ENCODE assay signal across 11 mouse cellular contexts in genomic region chr10:60747667-60748212, GRCm38 (mm10). TPM values are rescaled to one million over a fixed set of nuclear protein-coding genes. Genes with fewer than 3 reads are reported as not detected.
A peak's percentile ranks its signal among the peaks of the same experiment; 100 is the strongest.
DNase-seq lines count a peak whose midpoint lies in the region; ATAC-seq and TF ChIP-seq lines count a peak whose summit lies in the region.
"Had no signal": no experiment of that assay in that cellular context is flagged by ENCODE, and none has a peak within 500 bp of the region (broad histone marks: within the 10 kb centered on the region; RNA-seq: fewer than 3 reads in every experiment).

No protein-coding gene starts in this region.

- no peak overlapping the region for H3K4me3 ChIP-seq in kidney, embryonic 16.5 days (ENCODE audit: low read length)
- H3K4me3 ChIP-seq in bone marrow macrophage, adult 2 months (ENCODE audit: insufficient read depth, low read length): no peak overlapping the region
- H3K4me3 ChIP-seq in hindbrain, embryonic 14.5 days (replicated peaks; ENCODE audit: low read length): no peak overlapping the region
- no peak overlapping the region for H3K4me3 ChIP-seq in midbrain, embryonic 13.5 days (replicated peaks)

- H3K4me1 ChIP-seq in kidney, embryonic 16.5 days (ENCODE audit: insufficient read depth, low read length): peaks cover 27% of the 10 kb centered on the region
- peaks cover 71% of the 10 kb centered on the region for H3K4me1 ChIP-seq in bone marrow macrophage, adult 2 months (ENCODE audit: control insufficient read depth, insufficient read depth, low read length)
- H3K4me1 ChIP-seq in hindbrain, embryonic 14.5 days (replicated peaks; ENCODE audit: control insufficient read depth, insufficient read depth, low read length): peaks cover 48% of the 10 kb centered on the region
- H3K4me1 ChIP-seq in midbrain, embryonic 13.5 days (replicated peaks): peaks cover 50% of the 10 kb centered on the region

- no peaks in the 10 kb centered on the region for H3K9me3 ChIP-seq in kidney, embryonic 16.5 days (ENCODE audit: low read length)
- H3K9me3 ChIP-seq in hindbrain, embryonic 14.5 days (ENCODE audit: control insufficient read depth, low read length): no peaks in the 10 kb centered on the region
- no peaks in the 10 kb centered on the region for H3K9me3 ChIP-seq in midbrain, embryonic 13.5 days

- WGBS in kidney, embryonic 16.5 days: 78% methylated on average over 6 of the region's 6 CpGs
- WGBS in hindbrain, embryonic 14.5 days: 84% methylated on average over 6 of the region's 6 CpGs
- WGBS in midbrain, embryonic 13.5 days: 89% methylated on average over 6 of the region's 6 CpGs

- ATAC-seq in kidney, embryonic 16.5 days (ENCODE audit: low FRiP score, low TSS enrichment): no peak
- no peak for ATAC-seq in hindbrain, embryonic 14.5 days (ENCODE audit: low FRiP score)
- ATAC-seq in midbrain, embryonic 13.5 days: no peak

- no peak for TF ChIP-seq CTCF in bone marrow macrophage, adult 2 months (IDR thresholded peaks at IDR 0.05; ENCODE audit: low read depth, low read length)

- H3K4me2 ChIP-seq in kidney, embryonic 16.5 days (replicated peaks; ENCODE audit: low read depth, low read length): no peak overlapping the region
- no peak overlapping the region; the same call in 1 of the 2 replicates for H3K4me2 ChIP-seq in hindbrain, embryonic 14.5 days (replicated peaks)
- no peak overlapping the region for H3K4me2 ChIP-seq in midbrain, embryonic 13.5 days (replicated peaks)
- H3K4me2 ChIP-seq: heart, embryonic 11.5 days; lung, embryonic 14.5 days had no signal

- DNase-seq in kidney, adult 11 months: peak; percentile 70
- DNase-seq in hindbrain, embryonic 14.5 days (ENCODE audit: low spot score): no peak
- DNase-seq in lung, postnatal 36 days: no peak
- no peak for DNase-seq in cerebellum, adult 9-10 months
- DNase-seq: adrenal gland, postnatal 10 days; cerebellum, adult 8-10 months; lung, embryonic 14.5 days had no signal

- H3K27me3 ChIP-seq in kidney, embryonic 16.5 days (ENCODE audit: insufficient read depth, low read length): no peaks in the 10 kb centered on the region
- H3K27me3 ChIP-seq in hindbrain, embryonic 14.5 days (ENCODE audit: control insufficient read depth, insufficient read depth, low read length): no peaks in the 10 kb centered on the region
- no peaks in the 10 kb centered on the region for H3K27me3 ChIP-seq in midbrain, embryonic 13.5 days

- H3K36me3 ChIP-seq in kidney, embryonic 16.5 days (ENCODE audit: insufficient read depth, low read length): no peaks in the 10 kb centered on the region
- peaks cover 5% of the 10 kb centered on the region; the same call in 1 of the 2 replicates for H3K36me3 ChIP-seq in hindbrain, embryonic 14.5 days (replicated peaks; ENCODE audit: control insufficient read depth, insufficient read depth)
- peaks cover 11% of the 10 kb centered on the region; the same call in 1 of the 2 replicates for H3K36me3 ChIP-seq in midbrain, embryonic 13.5 days

- TF ChIP-seq POLR2A in bone marrow macrophage, adult 2 months (IDR thresholded peaks at IDR 0.05; ENCODE audit: borderline replicate concordance, low read depth, low read length): no peak

- H3K27ac ChIP-seq in kidney, embryonic 16.5 days (ENCODE audit: low read length): no peak overlapping the region
- H3K27ac ChIP-seq in bone marrow macrophage, adult 2 months (ENCODE audit: insufficient read depth, low read depth, low read length): peak overlapping the region; percentile 55
- peak overlapping the region; percentile 38; the same call in 1 of the 2 replicates for H3K27ac ChIP-seq in hindbrain, embryonic 14.5 days
- H3K27ac ChIP-seq in midbrain, embryonic 13.5 days: no peak overlapping the region

- H3K9ac ChIP-seq in kidney, embryonic 16.5 days (replicated peaks; ENCODE audit: low read length): no peak overlapping the region
- H3K9ac ChIP-seq in hindbrain, embryonic 14.5 days: peak overlapping the region; percentile 46
- H3K9ac ChIP-seq in midbrain, embryonic 13.5 days (replicated peaks): peak overlapping the region; percentile 40; the same call in 1 of the 2 replicates
- H3K9ac ChIP-seq: lung, embryonic 14.5 days had no signal

RNA-seq across cellular contexts. Expression of gene Slc29a3, which starts 4.9 kb away (rescaled TPM):
- polyA plus RNA-seq in kidney, embryonic 16.5 days (2015; fragmentation: Nextera tagmentation; extraction: Ambion mirVana): 14.0 and 14.5 TPM in 2 replicates
- polyA plus RNA-seq in bone marrow macrophage, adult 2 months (2012; ENCODE audit: insufficient read depth, insufficient read length, missing spikeins): 42.7 and 50.8 TPM in 2 replicates
- 8.4 and 8.9 TPM in 2 replicates for polyA plus RNA-seq in hindbrain, embryonic 14.5 days (2014; fragmentation: Nextera tagmentation; extraction: Ambion mirVana)
- 10.3 and 14.0 TPM in 2 replicates for polyA plus RNA-seq in midbrain, embryonic 13.5 days (2015; fragmentation: Nextera tagmentation; extraction: Ambion mirVana)

RNA-seq across cellular contexts. Expression of gene Cdh23, which starts 51.5 kb away (rescaled TPM):
- polyA plus RNA-seq in kidney, embryonic 16.5 days (2015; fragmentation: Nextera tagmentation; extraction: Ambion mirVana): 0.50 and 0.82 TPM in 2 replicates
- polyA plus RNA-seq in bone marrow macrophage, adult 2 months (2012; ENCODE audit: insufficient read depth, insufficient read length, missing spikeins): not detected in 2 replicates
- 6.3 and 6.8 TPM in 2 replicates for polyA plus RNA-seq in hindbrain, embryonic 14.5 days (2014; fragmentation: Nextera tagmentation; extraction: Ambion mirVana)
- 4.8 and 5.7 TPM in 2 replicates for polyA plus RNA-seq in midbrain, embryonic 13.5 days (2015; fragmentation: Nextera tagmentation; extraction: Ambion mirVana)

Comparison
In these comparisons a context has a peak if more than half of its experiments do, and no peak if none do; other contexts are left out.
1. H3K27ac ChIP-seq: peak in bone marrow macrophage, adult 2 months (single experiment) and hindbrain, embryonic 14.5 days (single experiment); none in kidney, embryonic 16.5 days (single experiment) and midbrain, embryonic 13.5 days (single experiment).